Mouse (Mus musculus) urinary bladder, postnatal 14 days (tissue): ENCODE results near the gene Pus1.

Experiments
- DNase-seq: peaks from one replicate; pipeline ENCODE4 v3.0.0; 2021; ENCODE audit warnings: low spot score

The Pus1 gene

GRCm38 (mm10) chr5:110779998-110780760, at the start of gene Pus1:
Gene Pus1, minus strand, starts transcription at chr5:110780659.
- peak; percentile 95 for DNase-seq

- DNase-seq, result no peak
Measured at GRCm38 (mm10) chr5:110827576-110827975, 47.1 kb upstream of the Pus1 start.

- no peak for DNase-seq
Measured at GRCm38 (mm10) chr5:110826781-110827495, 46.5 kb upstream of the Pus1 start.

- no peak for DNase-seq
Measured at GRCm38 (mm10) chr5:110824421-110824820, 44.0 kb upstream of the Pus1 start.

GRCm38 (mm10) chr5:110809667-110810325, 29.3 kb upstream of the Pus1 start, which contains the start of gene Ulk1:
Gene Ulk1, minus strand, starts transcription at chr5:110810097.
- DNase-seq, result peak; percentile 100

GRCm38 (mm10) chr5:110808821-110809666, 28.6 kb upstream of the Pus1 start:
- peak; percentile 34 for DNase-seq

- DNase-seq, result peak; percentile 94
Measured at GRCm38 (mm10) chr5:110808061-110808631, 27.7 kb upstream of the Pus1 start.

- no peak for DNase-seq
Measured at GRCm38 (mm10) chr5:110807453-110807852, 27.0 kb upstream of the Pus1 start.

GRCm38 (mm10) chr5:110806676-110807075, 26.2 kb upstream of the Pus1 start:
- no peak for DNase-seq

- DNase-seq, result no peak
Measured at GRCm38 (mm10) chr5:110806154-110806553, 25.7 kb upstream of the Pus1 start.

- no peak for DNase-seq
Measured at GRCm38 (mm10) chr5:110804012-110804743, 23.7 kb upstream of the Pus1 start.

GRCm38 (mm10) chr5:110802809-110803208, 22.4 kb upstream of the Pus1 start:
- no peak for DNase-seq

GRCm38 (mm10) chr5:110802186-110802585, 21.7 kb upstream of the Pus1 start:
- DNase-seq, result no peak

- DNase-seq, result peak; percentile 33
Measured at GRCm38 (mm10) chr5:110801036-110801624, 20.7 kb upstream of the Pus1 start.

GRCm38 (mm10) chr5:110797696-110798095, 17.2 kb upstream of the Pus1 start:
- peak; percentile 39 for DNase-seq

- DNase-seq, result no peak
Measured at GRCm38 (mm10) chr5:110794363-110794762, 13.9 kb upstream of the Pus1 start.

- no peak for DNase-seq
Measured at GRCm38 (mm10) chr5:110788684-110789083, 8.2 kb upstream of the Pus1 start.

- no peak for DNase-seq
Measured at GRCm38 (mm10) chr5:110786081-110786835, 5.8 kb upstream of the Pus1 start.

- DNase-seq, result no peak
Measured at GRCm38 (mm10) chr5:110783150-110783549, 2.7 kb upstream of the Pus1 start.
